Mouse (Mus musculus): ENCODE measurements around the gene Rpp14. TPM values are rescaled to one million over a fixed set of nuclear protein-coding genes. Genes with fewer than 3 reads are reported as not detected.

Rpp14 gene
- total RNA-seq, 2 experiments from 2014 or later: 24.4 to 24.7 TPM

Other genes starting within 250 kb of the Rpp14 start
- not detected for gene Gm45521, start 123.1 kb upstream of the Rpp14 start, total RNA-seq (2021)
- gene Dnase1l3, start 85.8 kb upstream of the Rpp14 start, total RNA-seq (2021): under 1 TPM in 1 of 2 experiments, not detected in 1; 0.06 TPM
- gene Abhd6, start 77.5 kb upstream of the Rpp14 start, total RNA-seq (2021): 10 to 100 TPM; 25.5 to 27.3 TPM
- 10 to 100 TPM; 32.3 to 38.0 TPM for gene Pxk, start 17.8 kb downstream of the Rpp14 start, total RNA-seq (2021)
- gene Pdhb, start 92.7 kb downstream of the Rpp14 start, total RNA-seq (2021): 100 to 1,000 TPM; 132 to 136 TPM
- 10 to 100 TPM; 23.5 to 24.5 TPM for gene Kctd6, start 133.8 kb downstream of the Rpp14 start, total RNA-seq (2021)
- under 1 TPM; 0.72 TPM for gene Acox2, start 179.0 kb downstream of the Rpp14 start, total RNA-seq (2021)
- gene Fam107a, start 237.7 kb downstream of the Rpp14 start, total RNA-seq (2021): 1 to 10 TPM; 3.3 to 3.5 TPM

Data from left cerebral cortex, postnatal 4 days (tissue).